Mouse (Mus musculus): ENCODE results near the gene Auts2.

GRCm38 (mm10) chr5:132272132-132272531 lies 271.0 kb downstream of the Auts2 start:
- no peak for TF ChIP-seq CTCF (IDR thresholded peaks at IDR 0.05; ENCODE audit: insufficient read depth, low read length)
- TF ChIP-seq POLR2A (IDR thresholded peaks at IDR 0.05; ENCODE audit: borderline replicate concordance, extremely low read depth, low read depth, low read length) = no peak

All from lung, adult 2 months (tissue).